Mouse (Mus musculus) gonadal fat pad, adult 2 months (tissue): ENCODE measurements around the gene Rnase13. TPM values are rescaled to one million over a fixed set of nuclear protein-coding genes. Genes with fewer than 3 reads are reported as not detected.
"Not testable (repeated sequence)": the region's sequence is repeated elsewhere in the genome, so short reads cannot be mapped to it uniquely, and the experiment has no call there.

Source experiments
- DNase-seq: peaks from one replicate; pipeline ENCODE4 v3.0.0-alpha.2; 2012; ENCODE audit warnings: low read depth
- polyA plus RNA-seq: library from polyadenylated mRNA; depleted of rRNA; stranded (reverse); fragments of >200 nt; gene quantifications from 2 replicates; pipeline ENCODE4 v1.2.3, GENCODE M21; 2012; rRNA removed

Rnase13 gene
- 210 and 501 TPM in 2 replicates for polyA plus RNA-seq

- no peak for DNase-seq
These were observed at the start of gene Rnase13 for GRCm38 (mm10) chr14:51922571-51922865. Gene Rnase13, minus strand, starts transcription at chr14:51922773.

GRCm38 (mm10) chr14:51967400-51967799 is 44.8 kb upstream of the Rnase13 start:
- DNase-seq, result no peak

- no peak for DNase-seq
These were observed 37.7 kb upstream of the Rnase13 start for GRCm38 (mm10) chr14:51960316-51960715.

GRCm38 (mm10) chr14:51943336-51943735 is 20.8 kb upstream of the Rnase13 start:
- no peak for DNase-seq

GRCm38 (mm10) chr14:51942236-51942635 is 19.7 kb upstream of the Rnase13 start:
- no peak for DNase-seq

- no peak for DNase-seq
These were observed 19.0 kb upstream of the Rnase13 start for GRCm38 (mm10) chr14:51941577-51941976.

- no peak for DNase-seq
These were observed 18.5 kb upstream of the Rnase13 start for GRCm38 (mm10) chr14:51940944-51941560.

GRCm38 (mm10) chr14:51939005-51939404 is 16.4 kb upstream of the Rnase13 start:
- no peak for DNase-seq

- peak; percentile 99 for DNase-seq
These were observed 9.8 kb upstream of the Rnase13 start for GRCm38 (mm10) chr14:51932092-51933020.

- no peak for DNase-seq
These were observed 8.3 kb upstream of the Rnase13 start for GRCm38 (mm10) chr14:51930824-51931223.

GRCm38 (mm10) chr14:51929968-51930367 is 7.4 kb upstream of the Rnase13 start:
- DNase-seq, result no peak

GRCm38 (mm10) chr14:51929309-51929943 is 6.9 kb upstream of the Rnase13 start:
- no peak for DNase-seq

- DNase-seq, result not testable (repeated sequence)
These were observed 4.4 kb upstream of the Rnase13 start for GRCm38 (mm10) chr14:51926930-51927329.

- no peak for DNase-seq
These were observed 919 bp upstream of the Rnase13 start for GRCm38 (mm10) chr14:51923492-51923891.

- DNase-seq, result no peak
These were observed 337 bp upstream of the Rnase13 start for GRCm38 (mm10) chr14:51922910-51923309.

- DNase-seq, result no peak
These were observed 608 bp downstream of the Rnase13 start for GRCm38 (mm10) chr14:51921759-51922570.

- no peak for DNase-seq
These were observed 3.6 kb downstream of the Rnase13 start for GRCm38 (mm10) chr14:51918966-51919365.

GRCm38 (mm10) chr14:51918125-51918524 is 4.4 kb downstream of the Rnase13 start, which contains the start of gene Tppp2:
Gene Tppp2, plus strand, starts transcription at chr14:51918425.
- DNase-seq, result no peak

- no peak for DNase-seq
These were observed 6.0 kb downstream of the Rnase13 start for GRCm38 (mm10) chr14:51916539-51916938.

- no peak for DNase-seq
These were observed 7.5 kb downstream of the Rnase13 start for GRCm38 (mm10) chr14:51915030-51915429.

- no peak for DNase-seq
These were observed 8.4 kb downstream of the Rnase13 start, which contains the start of gene Ndrg2 for GRCm38 (mm10) chr14:51913960-51914762. Gene Ndrg2, minus strand, starts transcription at chr14:51914158.
